Mouse (Mus musculus) frontal cortex, postnatal 36 days (tissue): Measurements from ENCODE around the gene Arhgef40.
"Not testable (repeated sequence)": the region's sequence is repeated elsewhere in the genome, so short reads cannot be mapped to it uniquely, and the experiment has no call there.

ENCODE experiments used
- DNase-seq, 2 experiments: peaks; one replicate each; pipeline ENCODE4 v3.0.0; 2022; ENCODE audit warnings: low spot score in 2 of 2

Arhgef40 gene

GRCm38 (mm10) chr14:52019051-52019589 lies 34.6 kb downstream of the Arhgef40 start:
- DNase-seq: no peak

GRCm38 (mm10) chr14:52019590-52020340 lies 35.2 kb downstream of the Arhgef40 start:
- DNase-seq: peak; percentile 98 to 99

GRCm38 (mm10) chr14:52020486-52021137 lies 36.1 kb downstream of the Arhgef40 start, which contains the start of gene Zfp219:
Gene Zfp219, minus strand, starts transcription at chr14:52020733.
- DNase-seq: peak; percentile 72 to 76

- DNase-seq: no peak
These were observed 36.6 kb downstream of the Arhgef40 start for GRCm38 (mm10) chr14:52021138-52021529.

GRCm38 (mm10) chr14:52021568-52022212 lies 37.2 kb downstream of the Arhgef40 start:
- no peak for DNase-seq

GRCm38 (mm10) chr14:52022244-52022708 lies 37.8 kb downstream of the Arhgef40 start:
- no peak for DNase-seq

GRCm38 (mm10) chr14:52022709-52023459 lies 38.4 kb downstream of the Arhgef40 start:
- peak; percentile 79 to 82 for DNase-seq

GRCm38 (mm10) chr14:52024133-52024532 lies 39.6 kb downstream of the Arhgef40 start:
- no peak for DNase-seq

- no peak for DNase-seq
These were observed 41.8 kb downstream of the Arhgef40 start for GRCm38 (mm10) chr14:52026342-52026741.

- no peak for DNase-seq
These were observed 51.4 kb downstream of the Arhgef40 start for GRCm38 (mm10) chr14:52035926-52036325.

GRCm38 (mm10) chr14:52039332-52039731 lies 54.8 kb downstream of the Arhgef40 start:
- no peak for DNase-seq

GRCm38 (mm10) chr14:52042359-52042758 lies 57.8 kb downstream of the Arhgef40 start, which contains the start of gene Olfr221:
Gene Olfr221, minus strand, starts transcription at chr14:52042459.
- DNase-seq: not testable (repeated sequence)

GRCm38 (mm10) chr14:52043446-52043845 lies 58.9 kb downstream of the Arhgef40 start:
- no peak for DNase-seq

- no peak for DNase-seq
These were observed 60.6 kb downstream of the Arhgef40 start for GRCm38 (mm10) chr14:52044901-52045678.

- DNase-seq: no peak
These were observed 61.5 kb downstream of the Arhgef40 start for GRCm38 (mm10) chr14:52045966-52046565.

- not testable (repeated sequence) for DNase-seq
These were observed 68.2 kb downstream of the Arhgef40 start for GRCm38 (mm10) chr14:52052720-52053119.
